ENCODE assay signal across 25 mouse cellular contexts in the genomic region with DNA sequence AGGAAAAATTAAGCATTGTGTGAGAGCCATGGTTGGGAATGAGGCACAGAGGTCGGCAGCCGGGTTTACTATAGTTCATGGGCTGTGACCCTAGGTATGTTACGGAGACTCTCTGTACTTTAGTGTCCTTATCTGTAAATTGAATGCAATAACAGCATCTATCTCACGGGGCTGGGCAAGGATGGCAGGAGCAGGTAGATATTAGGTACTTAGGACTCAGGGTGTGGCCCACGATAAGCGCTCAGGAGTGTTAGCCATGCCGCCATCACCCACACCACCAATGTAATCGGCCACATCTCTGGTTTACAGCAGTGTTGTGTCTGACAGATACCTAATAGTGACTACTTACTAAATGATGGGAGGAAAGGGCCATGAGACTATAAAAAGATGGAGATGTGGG. TPM values are rescaled to one million over a fixed set of nuclear protein-coding genes. Genes with fewer than 3 reads are reported as not detected.
A peak's percentile ranks its signal among the peaks of the same experiment; 100 is the strongest.
DNase-seq lines count a peak whose midpoint lies in the region; ATAC-seq and TF ChIP-seq lines count a peak whose summit lies in the region.
"Had no signal": no experiment of that assay in that cellular context is flagged by ENCODE, and none has a peak within 500 bp of the region (broad histone marks: within the 10 kb centered on the region; RNA-seq: fewer than 3 reads in every experiment).

No protein-coding gene starts in this region.

- no peaks in the 10 kb centered on the region for H3K27me3 ChIP-seq in liver, postnatal 0 days (ENCODE audit: insufficient read depth, low read length)
- no peaks in the 10 kb centered on the region; the same call in 1 of the 2 replicates for H3K27me3 ChIP-seq in liver, embryonic 12.5 days (replicated peaks)
- H3K27me3 ChIP-seq in intestine, postnatal 0 days (replicated peaks; ENCODE audit: control insufficient read depth, insufficient read depth, low read length): no peaks in the 10 kb centered on the region
- H3K27me3 ChIP-seq: embryonic facial prominence, embryonic 12.5 days; forebrain, embryonic 13.5 days; Patski had no signal

- H3K4me1 ChIP-seq in liver, postnatal 0 days (ENCODE audit: insufficient read depth): peaks cover 2% of the 10 kb centered on the region
- no peaks in the 10 kb centered on the region for H3K4me1 ChIP-seq in liver, embryonic 12.5 days
- peaks cover 6% of the 10 kb centered on the region; the same call in 1 of the 2 replicates for H3K4me1 ChIP-seq in intestine, postnatal 0 days (replicated peaks; ENCODE audit: control insufficient read depth, insufficient read depth, low read length)
- H3K4me1 ChIP-seq: embryonic facial prominence, embryonic 10.5 days; embryonic facial prominence, embryonic 12.5 days; forebrain, embryonic 13.5 days had no signal

- 77% methylated on average over 8 of the region's 8 CpGs for WGBS in liver, postnatal 0 days (ENCODE audit: insufficient replicate concordance)
- WGBS in liver, embryonic 12.5 days (ENCODE audit: insufficient replicate concordance): 79% methylated on average over 8 of the region's 8 CpGs
- WGBS in intestine, postnatal 0 days: 46% methylated on average over 8 of the region's 8 CpGs

- no peak overlapping the region for H3K4me3 ChIP-seq in liver, postnatal 0 days (ENCODE audit: low read depth, low read length)
- H3K4me3 ChIP-seq in liver, embryonic 12.5 days: no peak overlapping the region
- no peak overlapping the region for H3K4me3 ChIP-seq in intestine, postnatal 0 days (ENCODE audit: low read depth, low read length)
- H3K4me3 ChIP-seq: embryonic facial prominence, embryonic 10.5 days; embryonic facial prominence, embryonic 12.5 days; forebrain, embryonic 13.5 days had no signal

- no peaks in the 10 kb centered on the region for H3K9me3 ChIP-seq in liver, postnatal 0 days (ENCODE audit: low read length)
- H3K9me3 ChIP-seq in liver, embryonic 12.5 days (replicated peaks): no peaks in the 10 kb centered on the region
- H3K9me3 ChIP-seq in intestine, postnatal 0 days (ENCODE audit: control insufficient read depth): no peaks in the 10 kb centered on the region
- H3K9me3 ChIP-seq: embryonic facial prominence, embryonic 10.5 days; embryonic facial prominence, embryonic 12.5 days; forebrain, embryonic 13.5 days; G1E had no signal

- DNase-seq in heart, adult 11 months: peak; percentile 74
- no peak for DNase-seq in heart, adult 9 months (ENCODE audit: low spot score in 2 of 2)
- DNase-seq in liver, postnatal 0 days: no peak
- no peak for DNase-seq in layer of hippocampus, adult 11-12 months (ENCODE audit: low spot score)
- DNase-seq in gastrocnemius, postnatal 25 days: no peak
- DNase-seq: adrenal gland, adult 8-10 months; adrenal gland, postnatal 14 days; adrenal gland, postnatal 36 days; B cell, adult 2 months; cerebellum, adult 11-12 months; cerebellum, adult 2 months; cerebellum, adult 9-10 months; cerebellum, postnatal 10 days; cerebellum, postnatal 25 days had no signal

- H3K9ac ChIP-seq in liver, postnatal 0 days (replicated peaks): no peak overlapping the region
- no peak overlapping the region for H3K9ac ChIP-seq in liver, embryonic 12.5 days
- no peak overlapping the region for H3K9ac ChIP-seq in intestine, postnatal 0 days (ENCODE audit: low read depth, low read length)
- H3K9ac ChIP-seq: embryonic facial prominence, embryonic 12.5 days; forebrain, embryonic 13.5 days had no signal

- no peaks in the 10 kb centered on the region for H3K36me3 ChIP-seq in liver, postnatal 0 days (replicated peaks; ENCODE audit: insufficient read depth, low read length)
- H3K36me3 ChIP-seq in liver, embryonic 12.5 days: no peaks in the 10 kb centered on the region
- H3K36me3 ChIP-seq in intestine, postnatal 0 days (ENCODE audit: control insufficient read depth, insufficient read depth): no peaks in the 10 kb centered on the region
- H3K36me3 ChIP-seq: embryonic facial prominence, embryonic 10.5 days; embryonic facial prominence, embryonic 12.5 days; G1E had no signal

- no peak for TF ChIP-seq CTCF in liver, postnatal 0 days (IDR thresholded peaks at IDR 0.05; ENCODE audit: low read depth)
- no peak for TF ChIP-seq CTCF in intestine, postnatal 0 days (IDR thresholded peaks at IDR 0.05; ENCODE audit: low read depth)

- no peak for TF ChIP-seq EP300 in liver, postnatal 0 days (IDR thresholded peaks at IDR 0.05; ENCODE audit: low read depth)

- no peak overlapping the region for H3K4me2 ChIP-seq in liver, postnatal 0 days (ENCODE audit: low read depth, low read length)
- no peak overlapping the region for H3K4me2 ChIP-seq in liver, embryonic 12.5 days
- no peak overlapping the region for H3K4me2 ChIP-seq in intestine, postnatal 0 days (replicated peaks; ENCODE audit: low read depth)
- H3K4me2 ChIP-seq: embryonic facial prominence, embryonic 12.5 days; forebrain, embryonic 13.5 days had no signal

- peak overlapping the region; percentile 95 for H3K27ac ChIP-seq in liver, postnatal 0 days (ENCODE audit: low read depth)
- H3K27ac ChIP-seq in liver, embryonic 12.5 days: no peak overlapping the region
- peak overlapping the region; percentile 46; the same call in 1 of the 2 replicates for H3K27ac ChIP-seq in intestine, postnatal 0 days (ENCODE audit: low read depth, low read length)
- H3K27ac ChIP-seq: embryonic facial prominence, embryonic 10.5 days; embryonic facial prominence, embryonic 12.5 days; forebrain, embryonic 13.5 days had no signal

- no peak for ATAC-seq in liver, postnatal 0 days
- ATAC-seq in liver, embryonic 12.5 days: no peak
- peak; percentile 79 for ATAC-seq in intestine, postnatal 0 days
- ATAC-seq: activated CD4-positive, CD25-positive, alpha-beta regulatory T cell, adult 4 months; CD4-positive, CD25-positive, alpha-beta regulatory T cell, adult 4 months; forebrain, embryonic 13.5 days; Patski had no signal

RNA-seq across cellular contexts. Expression of a gene that starts 34.2 kb away (rescaled TPM):
- 169 and 185 TPM in 2 replicates for polyA plus RNA-seq in liver, postnatal 0 days (2015; fragmentation: Nextera tagmentation; extraction: Ambion mirVana)
- 5.7 TPM in 2 replicates for polyA plus RNA-seq in liver, embryonic 12.5 days (2016; fragmentation: Nextera tagmentation; extraction: Ambion mirVana)
- 14.3 and 21.0 TPM in 2 replicates for polyA plus RNA-seq in intestine, postnatal 0 days (2015; fragmentation: Nextera tagmentation; extraction: Ambion mirVana)
- total RNA-seq in gastrocnemius, postnatal 25 days (2021): 10 to 100 TPM; 11.4 to 19.3 TPM
- total RNA-seq: CH12.LX had no signal
- polyA plus RNA-seq: G1E had no signal

RNA-seq across cellular contexts. Expression of a gene that starts 42.5 kb away (rescaled TPM):
- 12.9 and 14.1 TPM in 2 replicates for polyA plus RNA-seq in liver, postnatal 0 days (2015; fragmentation: Nextera tagmentation; extraction: Ambion mirVana)
- polyA plus RNA-seq in liver, embryonic 12.5 days (2016; fragmentation: Nextera tagmentation; extraction: Ambion mirVana): 28.6 and 29.4 TPM in 2 replicates
- 48.6 and 49.9 TPM in 2 replicates for polyA plus RNA-seq in intestine, postnatal 0 days (2015; fragmentation: Nextera tagmentation; extraction: Ambion mirVana)
- 10 to 100 TPM; 34.0 to 43.9 TPM for total RNA-seq in gastrocnemius, postnatal 25 days (2021)

RNA-seq across cellular contexts. Expression of a gene that starts 52.5 kb away (rescaled TPM):
- polyA plus RNA-seq in liver, postnatal 0 days (2015; fragmentation: Nextera tagmentation; extraction: Ambion mirVana): 0.02 TPM in 1 of 2 replicates, not detected in the other
- polyA plus RNA-seq in liver, embryonic 12.5 days (2016; fragmentation: Nextera tagmentation; extraction: Ambion mirVana): 0.07 and 0.12 TPM in 2 replicates
- 0.07 and 0.12 TPM in 2 replicates for polyA plus RNA-seq in intestine, postnatal 0 days (2015; fragmentation: Nextera tagmentation; extraction: Ambion mirVana)
- total RNA-seq in gastrocnemius, postnatal 25 days (2021): under 1 TPM; 0.11 to 0.28 TPM
- total RNA-seq: CH12.LX had no signal
- polyA plus RNA-seq: activated CD4-positive, CD25-positive, alpha-beta regulatory T cell, adult 4 months; CD4-positive, CD25-positive, alpha-beta regulatory T cell, adult 4 months; forebrain, embryonic 11.5 days; forebrain, embryonic 13.5 days; G1E had no signal
